Mouse (Mus musculus): ENCODE results near the gene Kif24. TPM values are rescaled to one million over a fixed set of nuclear protein-coding genes. Genes with fewer than 3 reads are reported as not detected.

Gene Kif24
- total RNA-seq, 2 experiments from 2014 or later, result 1.2 to 1.4 TPM

DNA sequence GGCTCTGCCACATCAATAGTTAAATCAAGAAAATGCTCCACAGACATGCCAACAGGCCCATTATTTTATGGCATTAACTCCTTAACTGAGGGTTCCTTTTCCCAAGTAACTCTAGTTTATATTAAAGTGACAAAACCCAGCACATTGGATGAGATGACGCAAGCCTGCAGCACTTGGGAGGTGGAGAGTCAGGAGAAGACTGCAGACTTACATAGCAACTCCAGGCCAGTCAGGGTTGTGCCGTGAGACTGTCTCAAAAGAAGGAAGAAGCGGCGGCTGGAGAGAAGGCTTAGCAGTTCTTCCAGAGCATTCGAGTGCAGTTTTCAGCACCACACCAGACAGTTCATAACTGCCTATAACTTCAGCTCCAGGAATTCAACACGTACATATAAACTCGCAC, 105.3 kb downstream of the Kif24 start:
- no peak for DNase-seq
- intact Hi-C loops (cut with DNase I), result no loop called here

DNA sequence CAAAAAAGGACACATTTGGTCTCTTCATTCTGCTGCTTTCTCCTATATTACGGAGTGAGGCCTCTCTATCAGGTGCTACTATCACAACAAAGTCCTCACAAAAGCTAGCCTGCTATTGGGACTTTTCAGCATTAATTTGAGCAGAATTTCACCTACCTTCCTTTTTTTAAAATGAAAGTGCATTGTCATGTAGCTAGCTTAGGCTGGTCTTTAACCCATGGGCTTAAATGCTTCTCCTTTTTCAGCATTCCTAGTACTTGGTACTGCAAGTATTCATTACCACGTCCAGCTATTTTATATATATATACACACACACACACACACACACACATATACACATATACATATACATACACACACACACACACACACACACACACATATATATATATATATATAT, 106.0 kb downstream of the Kif24 start:
- intact Hi-C loops (cut with DNase I), result no loop called here
- no peak for DNase-seq

DNA sequence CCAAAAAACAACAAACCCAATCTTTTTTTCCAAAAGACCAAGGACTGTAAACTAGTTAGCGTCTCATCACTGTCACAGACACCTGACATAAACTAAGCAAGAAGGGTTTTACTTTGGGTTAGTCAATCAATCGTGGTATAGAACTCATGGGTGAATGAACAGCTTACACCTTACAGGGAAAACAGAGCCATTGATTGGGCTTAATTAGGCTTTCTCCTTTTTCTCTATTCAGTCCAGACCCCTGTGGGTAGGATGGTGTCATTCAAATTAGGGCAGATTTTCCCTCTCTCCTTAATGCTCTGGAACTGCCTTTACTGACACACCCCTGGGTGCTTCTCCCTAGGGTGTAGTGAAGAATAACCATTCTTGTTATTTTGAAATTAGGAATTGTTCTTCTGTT, 107.5 kb downstream of the Kif24 start:
- intact Hi-C loops (cut with DNase I), result no loop called here

DNA sequence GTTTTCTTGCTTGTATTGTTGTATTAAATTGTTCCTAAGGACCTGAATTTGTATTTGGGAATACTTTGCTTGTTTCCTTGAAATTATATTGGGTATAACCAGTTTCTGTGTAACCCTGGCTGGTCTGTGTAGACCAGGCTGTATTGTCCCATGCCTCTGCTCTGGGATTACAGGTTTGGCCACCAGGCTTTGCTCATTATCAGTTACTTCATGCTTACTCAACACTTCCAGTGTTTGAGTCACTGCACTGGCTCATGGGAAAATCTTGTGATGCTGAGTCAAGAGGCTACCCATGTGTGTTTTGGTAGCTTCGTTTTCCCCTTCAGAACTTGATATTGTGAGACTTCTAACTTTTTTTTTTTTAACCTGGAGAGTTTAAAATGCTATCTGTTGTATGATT, 111.4 kb downstream of the Kif24 start:
- intact Hi-C loops (cut with DNase I), result no loop called here
- no peak for DNase-seq

More for the DNA sequence above, 107.5 kb downstream of the Kif24 start:
- no peak for DNase-seq

DNA sequence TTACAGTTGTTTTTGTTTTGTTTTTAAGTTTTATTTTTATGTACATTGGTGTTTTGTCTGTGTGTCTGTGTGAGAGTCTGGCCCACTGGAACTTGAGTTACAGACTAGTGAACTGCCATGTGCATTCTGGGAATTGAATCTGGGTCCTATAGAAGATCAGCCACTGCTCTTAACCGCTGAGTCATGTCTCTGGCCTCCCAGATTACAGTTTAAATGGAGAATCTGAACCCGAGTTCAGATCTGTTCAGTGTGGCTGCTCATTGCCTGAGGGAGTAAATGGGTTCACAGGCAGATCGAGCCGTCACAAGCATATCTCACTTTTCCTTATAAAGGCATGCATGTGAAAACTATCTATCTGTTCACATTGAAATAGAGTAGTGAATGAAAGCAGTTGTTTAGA, 111.9 kb downstream of the Kif24 start:
- intact Hi-C loops (cut with DNase I), result no loop called here
- no peak for DNase-seq

DNA sequence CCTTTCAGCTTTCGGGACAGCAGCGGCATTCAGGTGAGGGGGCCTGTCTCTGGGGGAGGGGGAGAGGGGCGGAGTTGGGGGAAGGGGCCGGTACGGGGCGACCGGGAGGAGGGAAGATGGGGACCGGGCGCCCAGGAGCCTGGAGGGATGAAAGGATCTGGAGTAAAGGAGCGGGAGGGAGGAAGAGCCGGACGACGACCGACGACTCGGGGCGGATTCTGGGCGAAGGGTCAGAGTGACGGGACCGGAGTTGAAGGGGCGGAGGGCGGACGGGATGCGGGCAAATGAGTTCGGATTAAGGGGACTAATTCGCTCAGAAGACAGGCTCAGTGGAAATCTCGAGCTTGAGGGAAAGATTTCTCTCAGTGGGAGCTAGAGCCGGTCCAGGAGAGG, 115.5 kb downstream of the Kif24 start:
- no peak for DNase-seq

DNA sequence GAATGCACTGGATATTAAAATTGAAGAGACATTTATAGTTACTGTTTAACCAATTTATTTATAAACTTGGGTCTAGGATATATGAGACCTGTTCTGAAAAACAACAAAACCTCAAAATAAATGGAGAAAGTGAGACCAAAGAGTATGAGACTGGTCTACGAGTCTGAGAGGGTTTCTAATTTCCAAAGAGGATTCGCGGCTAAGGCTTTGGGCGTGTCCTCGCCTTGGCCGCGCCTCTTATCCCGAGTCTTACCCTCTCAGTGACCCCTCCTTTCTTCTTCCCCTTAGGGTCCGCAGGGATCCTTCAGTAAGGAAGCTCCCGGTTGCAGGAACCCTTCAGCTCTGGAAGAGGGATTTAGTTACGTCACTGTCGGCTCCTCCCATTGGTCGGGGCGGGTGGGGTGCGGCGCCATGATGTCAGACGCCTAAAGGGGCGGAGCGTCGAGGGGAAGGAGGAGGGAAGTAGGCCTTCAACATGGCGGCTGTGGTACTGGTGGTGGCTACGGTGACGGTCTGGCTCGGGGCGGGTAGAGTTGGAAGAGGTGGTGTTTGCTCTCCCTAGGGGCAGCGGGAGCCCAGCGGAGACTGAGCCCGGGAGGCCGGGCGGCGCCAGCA, 116.0 kb downstream of the Kif24 start, which contains the start of gene Ubap1:
Gene Ubap1 (plus strand): TSS at position 413 of the 615 bp plus-strand sequence.
- intact Hi-C loops (cut with DNase I), result loop anchor here (2.0 kb wide), 2 partner anchors 34 to 40 kb away; partner anchors contain the start of gene Dcaf12
- DNase-seq, result peak; percentile 93 to 95

More for the DNA sequence above, 115.5 kb downstream of the Kif24 start:
- intact Hi-C loops (cut with DNase I), result loop anchor here (2.0 kb wide), 2 partner anchors 34 to 40 kb away; partner anchors contain the start of gene Dcaf12

DNA sequence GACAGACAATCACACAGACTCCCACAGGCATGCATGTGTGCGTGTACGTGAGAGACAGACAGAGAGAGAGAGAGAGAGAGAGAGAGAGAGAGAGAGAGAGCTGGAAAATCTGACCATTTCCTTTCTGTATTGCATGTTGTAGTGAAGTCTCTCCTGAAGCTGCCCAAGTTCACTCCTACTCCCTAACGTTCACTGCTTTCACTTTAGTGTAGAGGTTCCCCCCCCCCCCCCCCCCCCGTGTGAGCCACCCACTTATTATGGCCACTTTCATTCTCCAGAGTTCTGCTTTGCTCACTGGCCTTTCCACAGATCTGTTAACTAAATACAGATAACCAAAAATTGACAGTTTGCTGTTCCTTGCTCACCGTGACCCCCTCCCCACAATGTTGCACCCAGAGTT, 116.8 kb downstream of the Kif24 start:
- DNase-seq, result no peak
- intact Hi-C loops (cut with DNase I), result loop anchor here (2.0 kb wide), 2 partner anchors 33 to 41 kb away; partner anchors contain the start of gene Dcaf12

DNA sequence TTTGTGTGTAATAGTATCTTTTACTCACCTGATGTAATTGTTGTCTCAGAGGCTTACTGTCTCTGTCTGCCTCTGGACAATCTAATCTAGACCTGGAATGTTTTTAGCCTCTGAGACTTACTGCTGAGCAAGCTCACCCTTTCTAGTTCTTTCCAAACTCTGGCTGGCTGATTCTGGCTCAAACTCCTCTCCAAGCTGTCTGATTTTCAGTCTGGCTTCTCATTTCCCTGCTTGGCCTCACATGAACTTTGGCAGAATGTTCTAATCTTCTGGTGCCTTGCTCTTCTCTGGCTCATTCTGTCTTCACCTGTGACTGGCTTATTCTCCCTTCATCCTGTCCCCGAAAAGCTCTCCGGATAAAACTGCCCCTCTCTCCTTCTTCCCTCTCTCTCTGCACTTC, 118.7 kb downstream of the Kif24 start:
- peak in 1 of 2 experiments; percentile 12 for DNase-seq
- intact Hi-C loops (cut with DNase I), result no loop called here

DNA sequence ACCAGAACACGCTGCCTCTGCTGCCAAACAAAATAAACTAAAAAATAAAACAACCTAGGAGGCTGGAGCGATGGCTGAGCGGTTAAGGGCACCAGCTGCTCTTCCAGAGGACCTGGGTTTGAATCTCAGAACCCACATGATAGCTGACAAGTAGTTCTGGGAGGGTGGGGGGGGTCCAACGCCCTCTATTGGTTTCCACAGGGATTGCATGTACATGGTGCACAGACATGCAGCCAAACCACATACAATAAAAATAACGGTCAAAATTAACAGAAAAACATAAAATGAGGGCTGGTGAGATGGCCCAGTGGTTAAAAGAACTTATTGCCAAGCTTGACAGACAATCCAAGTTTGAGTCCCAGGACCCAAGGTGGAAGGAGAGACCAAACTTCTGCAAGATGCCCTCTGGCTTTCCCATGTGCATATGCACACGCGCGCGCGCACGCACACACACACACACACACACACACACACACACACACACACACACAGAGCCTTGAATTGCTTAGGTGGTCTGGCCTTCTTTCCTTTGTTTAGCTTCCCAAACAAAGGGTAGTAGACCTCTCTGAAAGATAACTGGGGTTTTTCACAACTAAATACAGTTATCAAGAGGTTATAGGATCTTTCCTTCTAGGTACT, 123.7 kb downstream of the Kif24 start:
- intact Hi-C loops (cut with DNase I), result no loop called here

More for the DNA sequence above, 123.7 kb downstream of the Kif24 start:
- no peak for DNase-seq

Other genes with a start within 250 kb of the Kif24 start
- 10 to 100 TPM; 65.3 to 66.0 TPM for gene Ubap2, start 189.7 kb downstream of the Kif24 start, total RNA-seq (2021)
- 10 to 100 TPM; 52.9 to 57.9 TPM for gene Dcaf12, start 150.0 kb downstream of the Kif24 start, total RNA-seq (2021)
- 10 to 100 TPM; 32.9 to 34.2 TPM for gene Ubap1, start 115.9 kb downstream of the Kif24 start, total RNA-seq (2021)
- 10 to 100 TPM; 24.6 to 25.8 TPM for gene Nudt2, start 264 bp upstream of the Kif24 start, total RNA-seq (2021)
- 10 to 100 TPM; 10.2 to 10.3 TPM for gene AI464131, start 38.2 kb upstream of the Kif24 start, total RNA-seq (2021)
- under 1 TPM in 1 of 2 experiments, not detected in 1; 0.69 TPM for gene 1110017D15Rik, start 52.4 kb upstream of the Kif24 start, total RNA-seq (2021)
- 10 to 100 TPM; 14.5 to 17.3 TPM for gene Fam219a, start 104.7 kb upstream of the Kif24 start, total RNA-seq (2021)
- 1 to 10 TPM in 1 of 2 experiments, under 1 TPM in 1; 0.93 to 1.7 TPM for gene Dnaic1, start 104.9 kb upstream of the Kif24 start, total RNA-seq (2021)
- gene Enho, start 175.4 kb upstream of the Kif24 start, total RNA-seq (2021), result 1 to 10 TPM; 4.3 to 4.6 TPM
- 1 to 10 TPM; 2.0 to 5.1 TPM for gene Cntfr, start 232.2 kb upstream of the Kif24 start, total RNA-seq (2021)
- gene Il11ra1, start 235.1 kb upstream of the Kif24 start, total RNA-seq (2021), result 10 to 100 TPM; 56.9 to 61.0 TPM
- 10 to 100 TPM; 28.7 to 30.2 TPM for gene Rpp25l, start 248.6 kb upstream of the Kif24 start, total RNA-seq (2021)

All from heart, postnatal 14 days (tissue).